Mouse (Mus musculus): ENCODE measurements around the gene Kat6b. TPM values are rescaled to one million over a fixed set of nuclear protein-coding genes. Genes with fewer than 3 reads are reported as not detected.
A peak's percentile ranks its signal among the peaks of the same experiment; 100 is the strongest.

The Kat6b gene
- total RNA-seq, 2 experiments from 2014 or later: 60.3 to 62.0 TPM

DNA sequence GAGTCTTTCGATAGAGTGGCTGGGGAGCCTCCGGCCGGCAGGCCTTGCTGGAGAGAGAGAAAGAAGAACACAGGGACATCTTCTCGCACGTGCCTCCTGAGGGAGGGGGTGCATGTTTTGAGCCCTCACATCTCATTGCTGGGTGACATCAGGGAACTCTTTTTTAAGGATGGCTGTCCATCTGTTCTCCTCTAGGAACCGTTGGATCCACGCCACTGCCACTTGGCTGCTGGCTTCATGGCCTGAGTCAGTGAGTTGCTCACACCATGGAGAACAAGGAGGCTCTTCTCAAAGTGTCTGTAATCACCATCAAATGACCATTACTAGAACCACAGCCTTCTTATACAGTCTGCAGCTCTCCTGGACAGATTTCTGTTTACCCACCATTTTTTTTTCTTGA lies 108.4 kb downstream of the Kat6b start:
- DNase-seq (ENCODE audit: low spot score in 2 of 2): peak; percentile 34 to 54

DNA sequence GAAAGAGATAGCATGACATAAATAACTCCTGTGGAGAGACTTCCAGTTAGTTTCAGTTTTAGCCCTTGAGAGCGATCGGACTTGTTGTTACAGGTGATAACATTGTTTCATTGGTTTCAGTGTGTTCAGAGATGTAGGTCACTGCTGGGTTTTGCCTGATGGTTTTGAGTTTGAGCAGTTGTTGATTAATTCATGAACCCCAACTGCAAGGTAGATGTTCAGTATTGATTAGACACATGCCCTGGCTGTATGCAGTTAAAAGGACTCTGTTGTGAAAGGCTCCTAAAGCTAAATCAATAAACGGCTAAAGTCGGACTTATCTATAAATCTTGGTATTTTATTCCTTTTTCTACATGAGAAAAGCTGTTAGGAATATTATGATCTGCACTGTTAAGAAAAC lies 109.0 kb downstream of the Kat6b start:
- no peak for DNase-seq (ENCODE audit: low spot score in 2 of 2)

DNA sequence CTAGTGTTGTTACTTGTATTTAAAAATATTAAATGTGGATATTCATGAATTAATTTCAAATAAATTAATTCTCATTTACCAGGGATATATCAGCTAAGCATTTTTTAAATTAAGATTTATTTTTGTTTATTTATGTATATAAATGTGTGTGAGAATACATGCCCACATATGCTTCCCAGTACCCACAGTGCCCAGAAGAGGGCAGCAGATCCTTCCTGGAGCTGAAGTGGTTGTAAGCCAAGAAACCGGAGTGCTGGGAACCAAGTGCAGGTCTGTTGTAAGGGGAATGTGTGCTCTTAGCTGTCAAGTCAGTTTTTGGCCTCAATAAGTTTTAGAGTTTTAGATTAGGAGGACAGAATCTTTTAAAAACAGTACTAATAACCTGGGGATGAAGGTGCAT lies 110.9 kb downstream of the Kat6b start:
- no peak for DNase-seq (ENCODE audit: low spot score in 2 of 2)

DNA sequence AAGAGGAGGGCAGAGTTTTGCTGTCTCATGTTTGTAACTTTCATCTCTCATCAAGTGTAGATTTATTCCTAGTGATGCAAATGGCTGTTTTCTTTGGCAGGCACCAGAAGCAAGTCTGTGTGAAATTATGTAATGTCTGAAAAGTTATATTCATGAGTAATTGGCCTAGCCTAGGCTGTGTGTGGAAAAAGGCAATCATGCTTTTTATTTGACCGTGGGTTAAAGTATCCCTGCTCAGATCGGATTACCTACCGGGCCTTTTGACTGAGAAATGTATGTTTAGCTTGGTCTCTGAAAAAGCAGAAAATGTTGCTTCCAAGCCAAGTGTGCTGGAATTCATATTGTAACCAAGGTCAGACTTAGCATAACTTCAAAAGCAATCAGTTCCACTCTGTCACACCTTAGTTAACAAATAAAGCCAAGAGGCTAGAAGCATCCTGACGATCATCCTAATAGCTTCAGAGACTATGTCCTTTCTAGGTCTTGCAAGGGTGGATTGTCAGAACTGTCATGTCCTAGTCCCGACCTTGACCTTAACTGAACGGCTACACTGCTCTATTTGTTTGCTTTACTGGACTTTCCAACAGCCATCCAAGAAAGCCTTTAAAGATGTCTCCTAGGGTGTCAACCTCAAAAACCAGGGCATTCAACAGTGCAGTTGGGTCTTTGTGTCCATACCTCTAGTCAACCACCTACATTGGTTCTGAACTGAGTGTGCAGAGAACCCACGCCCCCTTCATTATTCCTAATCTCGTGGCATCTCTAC lies 111.9 kb downstream of the Kat6b start:
- no peak for DNase-seq (ENCODE audit: low spot score in 2 of 2)

DNA sequence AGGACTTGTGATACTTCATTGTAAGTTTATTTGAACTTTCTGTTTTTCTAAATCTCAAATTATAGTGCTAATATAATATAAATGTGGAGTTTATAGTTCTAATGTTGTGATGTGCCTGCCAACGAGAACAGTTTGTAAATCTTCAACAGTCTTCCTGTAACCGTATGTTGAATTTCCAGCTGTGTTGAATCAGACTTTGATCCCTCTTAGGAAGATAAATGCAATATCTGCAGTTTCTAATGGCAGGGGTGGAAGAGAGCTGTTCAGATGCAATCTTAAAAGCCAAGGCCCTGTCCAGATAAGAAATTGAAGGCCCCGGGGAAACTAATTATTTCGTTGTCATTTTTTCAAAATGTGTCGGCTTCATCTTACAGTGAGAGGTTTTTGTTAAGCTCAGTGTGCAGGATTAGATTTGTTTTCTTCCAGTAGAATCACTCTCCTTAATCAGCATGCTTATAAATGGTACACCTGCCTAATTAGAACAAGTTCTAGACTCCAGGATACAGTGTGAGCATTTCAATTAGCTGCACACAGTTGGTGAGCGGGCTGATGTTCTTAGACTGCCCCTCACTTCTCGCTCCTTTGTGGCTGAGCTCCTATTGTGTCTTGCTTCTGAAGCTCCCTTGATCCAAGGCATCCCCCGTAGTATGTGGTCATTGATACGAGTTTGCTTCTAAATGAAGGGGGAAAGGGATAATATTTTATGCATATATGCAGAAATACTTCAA lies 118.4 kb downstream of the Kat6b start:
- DNase-seq (ENCODE audit: low spot score in 2 of 2): no peak

DNA sequence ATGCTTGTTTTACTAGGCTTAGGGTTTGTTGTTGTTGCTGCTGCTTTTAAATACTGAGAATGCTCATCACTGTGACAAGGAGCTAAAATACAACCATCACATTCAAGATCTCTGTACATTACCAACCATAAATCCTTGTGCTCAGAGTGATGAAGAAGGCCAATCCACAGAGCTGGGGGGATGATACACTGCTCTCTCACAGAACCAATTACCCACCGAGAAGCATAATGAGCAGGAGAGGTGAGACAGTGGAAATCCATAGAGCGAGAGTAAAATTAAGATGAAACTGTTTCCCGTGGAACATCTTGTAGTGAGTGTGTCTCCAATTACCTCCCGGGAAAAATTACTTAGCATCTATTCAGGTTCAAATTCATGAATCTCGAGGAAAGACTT lies 118.9 kb downstream of the Kat6b start:
- DNase-seq (ENCODE audit: low spot score in 2 of 2): no peak

DNA sequence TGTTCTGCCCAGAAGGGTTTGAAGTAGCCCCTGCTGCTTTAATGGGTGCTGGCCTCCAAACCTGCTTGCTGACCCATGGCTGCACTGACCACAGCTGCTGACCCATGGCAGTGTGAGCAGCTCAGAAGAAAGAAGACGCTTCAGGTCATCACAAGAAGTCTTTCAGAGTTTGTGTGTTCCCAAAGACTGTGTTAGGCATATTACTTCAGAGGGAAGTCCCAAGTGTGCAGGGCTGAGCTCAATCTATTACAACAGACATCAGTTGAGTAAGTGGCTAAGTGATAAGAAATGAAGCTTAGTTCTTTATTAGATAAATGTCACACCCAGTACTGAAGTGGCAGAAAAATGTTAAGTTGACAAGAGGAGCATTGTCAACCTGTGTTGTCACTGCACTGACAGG lies 119.4 kb downstream of the Kat6b start:
- DNase-seq (ENCODE audit: low spot score in 2 of 2): no peak

DNA sequence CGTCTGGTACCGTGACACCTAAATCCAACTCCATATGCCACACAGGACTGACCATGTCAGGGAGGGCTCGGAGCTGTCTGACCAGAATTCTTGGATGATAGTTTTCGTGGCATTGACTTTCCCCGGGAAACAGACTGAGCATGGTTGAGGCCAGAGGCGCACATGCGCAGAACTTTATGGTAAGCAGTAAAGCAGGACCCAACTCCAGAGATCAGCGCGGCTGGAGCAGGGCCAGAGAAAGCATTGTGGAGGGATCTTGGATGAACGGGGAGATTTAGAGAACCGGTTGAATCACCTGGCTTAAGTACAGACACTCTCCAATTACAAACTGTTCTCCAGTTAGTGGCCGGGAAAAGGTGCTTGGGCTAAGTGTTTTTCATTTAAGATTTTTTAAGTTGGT lies 120.9 kb downstream of the Kat6b start:
- DNase-seq (ENCODE audit: low spot score in 2 of 2): no peak

DNA sequence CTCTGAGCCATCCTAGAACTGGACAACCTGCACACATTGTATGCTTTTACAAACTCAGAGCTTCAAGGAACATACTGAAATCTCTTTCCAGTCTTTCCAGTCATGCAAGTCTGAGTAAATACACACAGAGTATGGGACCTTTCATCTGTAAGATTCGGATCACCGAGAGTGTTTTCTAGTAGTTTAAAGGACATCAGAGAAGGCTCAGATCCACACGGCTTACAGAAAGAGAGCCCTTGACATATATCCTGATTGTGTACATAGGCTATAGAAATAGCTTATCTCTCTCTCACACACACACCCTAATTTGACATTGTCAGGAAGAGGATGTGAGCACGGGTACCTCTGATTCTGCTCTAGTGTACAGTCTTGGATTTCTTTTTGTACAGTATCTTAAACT lies 121.7 kb downstream of the Kat6b start:
- no peak for DNase-seq (ENCODE audit: low spot score in 2 of 2)

DNA sequence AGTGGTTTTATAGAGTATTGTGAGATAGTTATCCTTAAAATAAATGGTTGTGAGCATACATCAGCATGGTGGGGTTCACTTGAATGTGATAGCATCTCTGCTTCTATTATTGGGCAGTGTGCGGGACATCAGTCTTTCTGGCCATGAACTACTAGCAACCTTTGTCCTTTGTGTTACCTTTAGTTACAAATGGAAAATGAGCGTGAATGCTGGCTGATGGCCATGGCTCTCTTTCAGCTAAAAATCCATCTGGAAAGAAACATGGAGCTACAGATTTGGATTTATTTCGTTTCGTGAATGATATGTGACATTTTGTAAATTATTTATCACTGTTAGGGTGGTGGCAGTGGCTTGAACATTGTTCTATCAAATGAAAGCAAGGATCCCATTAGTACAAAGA lies 126.5 kb downstream of the Kat6b start:
- DNase-seq (ENCODE audit: low spot score in 2 of 2): no peak

DNA sequence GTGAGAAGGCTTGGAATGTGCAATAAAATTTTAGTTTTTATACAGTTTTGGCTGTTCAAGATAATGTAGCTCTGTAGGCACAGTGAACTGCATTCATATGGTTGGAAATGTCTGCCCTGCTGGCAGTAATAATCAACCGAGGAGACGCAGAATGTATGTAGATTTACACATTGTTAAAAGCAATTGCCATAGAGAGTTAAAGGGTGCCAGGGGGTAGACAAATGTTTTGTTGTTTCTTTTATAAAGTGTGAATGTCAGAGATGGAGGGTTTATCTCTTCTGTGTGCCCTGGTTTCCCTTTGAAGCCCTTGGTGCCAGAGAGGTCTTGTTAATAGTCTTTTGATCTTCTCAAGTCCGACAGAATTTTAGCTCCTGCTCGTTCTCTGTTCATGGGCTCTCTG lies 127.7 kb downstream of the Kat6b start:
- DNase-seq (ENCODE audit: low spot score in 2 of 2): no peak

DNA sequence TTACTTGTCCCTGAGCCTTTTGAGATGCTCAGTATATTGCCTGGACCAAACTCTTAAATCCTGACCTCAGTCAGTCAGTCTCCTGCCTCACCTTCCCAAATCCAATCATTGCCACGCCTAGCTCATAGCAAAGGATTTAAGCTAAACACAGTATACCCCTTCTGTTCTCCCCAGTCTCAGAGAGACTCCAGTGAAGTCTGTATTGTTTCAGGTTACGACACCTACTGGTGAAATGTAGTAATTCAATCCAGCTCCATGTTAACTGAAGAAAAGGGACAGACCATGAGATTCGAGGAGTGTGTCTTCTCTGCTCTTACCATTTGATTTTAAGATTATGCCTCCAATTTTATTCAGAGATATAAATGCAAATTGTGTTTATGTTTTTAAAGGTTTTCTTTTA lies 129.0 kb downstream of the Kat6b start:
- DNase-seq (ENCODE audit: low spot score in 2 of 2): no peak

DNA sequence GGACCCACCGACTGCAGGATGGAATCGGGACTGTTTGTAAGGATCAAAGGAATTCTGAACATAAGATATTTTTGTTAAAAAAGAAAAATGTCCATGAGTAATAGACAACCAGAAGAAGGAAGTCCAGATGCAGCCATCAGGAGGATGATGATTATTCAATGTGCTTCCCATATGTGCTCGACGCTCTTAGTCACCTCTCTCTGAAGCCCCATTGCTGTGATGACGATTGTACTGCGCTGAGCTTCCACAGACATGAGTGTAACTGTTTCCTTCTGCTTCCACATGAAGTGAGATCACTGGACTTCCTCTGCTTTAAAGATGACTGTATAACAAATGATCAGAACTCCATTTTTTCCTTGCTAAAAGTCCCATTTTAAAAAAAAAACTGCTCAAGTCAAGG lies 131.8 kb downstream of the Kat6b start:
- DNase-seq (ENCODE audit: low spot score in 2 of 2): no peak

DNA sequence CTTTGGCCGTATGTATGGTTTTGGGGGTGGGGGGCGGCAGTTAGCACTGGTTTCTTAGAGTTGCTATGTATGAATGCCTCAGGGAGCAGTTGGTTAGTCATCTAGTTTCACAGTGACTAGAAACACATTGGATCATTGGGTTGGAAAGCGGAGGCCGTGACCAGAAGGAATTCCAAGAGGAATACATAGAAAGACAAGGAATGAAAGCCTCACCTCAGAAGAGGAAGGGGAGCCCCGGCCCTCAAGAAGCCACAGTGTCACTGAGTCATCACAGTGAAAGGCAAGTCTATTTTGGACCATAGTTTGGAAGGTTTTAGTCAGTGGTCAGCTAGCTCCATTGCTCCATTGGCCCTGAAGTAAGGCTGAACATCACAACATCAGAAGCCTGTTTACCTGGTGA lies 132.9 kb downstream of the Kat6b start:
- DNase-seq (ENCODE audit: low spot score in 2 of 2): no peak

DNA sequence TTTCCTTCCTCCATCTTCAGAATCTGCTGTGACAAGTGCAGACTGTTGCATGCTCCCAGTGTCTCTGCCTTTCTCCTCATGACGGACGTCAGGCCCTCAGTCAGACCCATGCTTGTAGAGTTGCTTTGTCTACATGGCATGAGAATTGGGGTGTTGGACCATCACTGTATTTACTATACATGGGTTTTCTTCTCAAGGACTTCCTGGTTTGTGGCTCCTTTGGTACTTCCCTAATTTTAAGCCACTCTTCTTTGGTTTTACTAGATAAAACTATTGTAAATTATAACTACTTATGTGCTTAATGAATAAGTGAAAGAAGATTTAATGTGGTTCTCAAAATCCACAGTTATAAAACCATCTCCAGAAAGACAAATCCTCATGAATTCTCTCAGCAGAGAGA lies 134.6 kb downstream of the Kat6b start:
- DNase-seq (ENCODE audit: low spot score in 2 of 2): no peak

DNA sequence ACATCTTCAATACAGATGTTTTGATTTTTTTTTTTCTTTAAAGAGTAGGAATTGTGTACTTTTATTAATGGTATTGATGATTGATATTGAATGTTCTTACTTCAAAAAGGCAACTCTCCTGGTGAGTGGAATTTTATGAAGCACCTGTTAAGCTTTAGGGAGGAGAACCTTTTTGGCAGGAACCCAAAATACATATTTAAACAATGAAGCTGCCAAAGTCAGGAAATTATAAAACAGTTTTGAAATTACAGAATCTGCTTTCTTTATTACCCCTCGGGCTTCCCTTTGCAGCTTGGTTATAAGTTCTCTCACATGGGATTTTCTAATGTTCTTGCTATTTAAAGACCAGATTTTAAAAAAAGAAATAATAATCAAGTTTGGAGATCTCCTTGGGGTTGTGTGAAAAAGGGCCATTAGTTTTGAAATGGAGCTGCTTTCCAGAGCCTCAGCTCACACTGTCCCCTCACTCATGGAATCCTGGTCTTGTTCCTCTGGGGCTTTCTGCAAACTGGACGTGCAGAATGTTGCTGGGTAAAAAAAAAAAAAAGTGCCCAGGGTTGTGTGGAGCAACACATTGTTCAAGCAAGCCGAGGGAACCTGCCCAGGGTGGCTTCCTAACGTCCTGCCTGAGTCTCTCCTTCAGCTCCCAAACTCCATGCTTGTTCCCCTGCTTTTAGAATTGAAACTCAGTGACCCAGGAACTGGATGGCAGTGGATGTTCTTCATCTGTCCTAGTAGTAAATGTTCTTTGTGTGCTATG lies 136.2 kb downstream of the Kat6b start:
- no peak for DNase-seq (ENCODE audit: low spot score in 2 of 2)

DNA sequence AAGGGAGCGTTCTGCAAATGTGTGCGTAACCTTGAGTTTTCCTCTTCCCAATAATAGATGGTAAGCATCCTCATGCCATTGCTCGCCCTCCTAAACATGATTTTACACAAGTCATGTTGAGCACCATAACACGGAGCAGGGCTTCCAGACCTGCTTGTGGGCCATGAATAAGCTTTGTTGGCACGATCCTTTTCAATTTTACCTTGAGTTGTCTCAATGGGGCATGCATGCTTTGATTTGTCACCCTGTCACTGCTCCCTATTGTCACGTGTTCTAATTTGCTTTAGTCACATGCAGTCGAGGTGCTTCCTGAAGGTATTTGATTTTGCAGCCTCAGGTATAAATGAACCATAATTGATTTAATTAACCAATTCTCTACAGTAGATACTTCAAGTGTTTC lies 138.7 kb downstream of the Kat6b start:
- DNase-seq (ENCODE audit: low spot score in 2 of 2): no peak

DNA sequence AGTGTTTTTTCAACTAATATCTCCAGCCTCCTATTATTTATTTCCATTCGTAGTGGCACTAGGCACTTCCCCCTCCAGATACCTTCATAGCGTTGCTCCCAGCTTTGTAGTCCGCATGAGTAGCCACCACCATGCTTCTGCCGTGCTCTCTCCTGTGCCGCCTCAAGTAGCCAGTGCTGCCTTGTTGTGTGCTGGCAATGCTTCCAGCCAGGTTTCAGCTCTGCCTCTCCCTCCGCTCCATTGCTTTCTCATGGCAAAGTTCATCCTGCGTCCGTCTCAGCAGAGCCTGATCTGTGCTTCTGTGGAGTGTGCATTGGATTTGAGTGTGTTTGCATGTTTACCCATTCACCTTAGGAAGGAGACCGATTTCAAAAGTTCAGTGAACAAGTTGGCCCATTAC lies 144.7 kb downstream of the Kat6b start:
- no peak for DNase-seq (ENCODE audit: low spot score in 2 of 2)

DNA sequence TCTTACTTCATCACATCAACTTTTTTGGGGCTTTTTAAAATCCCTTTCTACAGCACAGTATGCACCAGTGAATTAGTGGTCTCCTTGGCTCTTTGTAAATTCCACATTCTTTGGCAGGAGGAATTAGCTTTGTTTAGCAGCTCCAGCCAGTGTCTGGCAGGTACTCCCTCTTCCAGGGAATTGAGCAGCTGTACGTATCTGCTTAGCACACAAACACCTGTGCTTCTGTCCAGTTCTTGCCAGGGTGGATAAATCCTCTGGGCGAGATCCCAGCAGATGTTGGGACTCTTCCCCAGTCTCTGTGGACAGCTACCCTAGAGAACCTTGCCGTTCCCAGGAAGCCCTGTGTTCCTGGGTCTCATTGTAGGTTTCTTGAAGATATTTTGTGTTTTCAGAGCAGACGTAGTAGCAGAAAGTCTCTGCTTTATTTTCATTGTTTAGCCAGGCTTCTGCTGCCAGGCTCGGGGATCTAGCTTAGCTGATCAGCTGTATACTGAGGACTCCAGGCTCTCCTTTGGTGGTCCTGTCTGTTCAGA lies 150.5 kb downstream of the Kat6b start:
- DNase-seq (ENCODE audit: low spot score in 2 of 2): no peak

DNA sequence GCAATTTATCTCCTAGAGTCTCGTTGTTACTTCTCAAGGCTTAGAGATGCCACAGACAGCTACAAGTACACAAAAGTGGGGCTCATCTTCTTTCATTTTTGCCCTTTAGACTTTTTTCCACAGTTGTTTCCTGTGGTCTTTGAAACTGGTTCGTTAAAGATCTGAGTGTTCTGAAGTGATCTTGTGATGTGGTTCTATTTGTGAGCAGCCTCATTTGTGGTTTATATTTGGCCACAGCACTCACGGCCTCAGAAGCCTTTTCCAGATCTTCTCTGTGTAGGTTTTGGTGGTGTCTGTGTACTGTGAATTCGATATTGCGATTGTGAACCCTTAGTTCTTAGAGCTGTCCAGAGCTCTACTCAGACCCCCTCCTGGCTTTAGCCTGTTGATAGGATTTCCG lies 155.3 kb downstream of the Kat6b start:
- no peak for DNase-seq (ENCODE audit: low spot score in 2 of 2)

DNA sequence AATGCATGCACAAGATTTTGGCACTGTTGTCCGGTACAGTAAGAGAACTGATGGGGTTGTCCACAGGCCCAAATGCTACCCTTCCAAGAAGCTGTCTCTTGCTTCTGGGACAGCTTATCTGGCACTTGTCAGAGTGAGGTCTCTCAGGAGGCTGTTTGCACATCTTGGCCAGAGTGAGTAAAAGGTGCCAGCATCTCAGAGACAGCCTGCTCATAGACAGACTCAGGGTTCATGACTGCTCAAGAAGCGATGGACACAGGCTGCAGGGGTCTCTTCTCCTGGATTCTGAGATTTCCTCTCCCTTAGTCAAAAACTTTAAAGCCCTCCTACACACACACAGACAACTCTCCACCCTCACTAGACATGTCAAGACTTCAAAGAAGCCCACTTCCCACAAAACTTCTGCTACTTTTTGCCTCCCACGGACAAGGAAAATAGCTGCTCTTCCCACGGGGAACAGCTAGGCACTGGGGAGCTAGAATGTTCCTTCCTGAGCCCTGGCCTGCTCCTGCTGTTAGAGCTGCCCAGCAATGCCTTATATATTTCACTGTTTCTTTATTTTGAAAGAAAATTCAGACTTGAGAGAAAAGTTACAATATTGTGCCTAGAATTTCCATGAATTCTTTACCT lies 159.7 kb downstream of the Kat6b start:
- no peak for DNase-seq (ENCODE audit: low spot score in 2 of 2)

DNA sequence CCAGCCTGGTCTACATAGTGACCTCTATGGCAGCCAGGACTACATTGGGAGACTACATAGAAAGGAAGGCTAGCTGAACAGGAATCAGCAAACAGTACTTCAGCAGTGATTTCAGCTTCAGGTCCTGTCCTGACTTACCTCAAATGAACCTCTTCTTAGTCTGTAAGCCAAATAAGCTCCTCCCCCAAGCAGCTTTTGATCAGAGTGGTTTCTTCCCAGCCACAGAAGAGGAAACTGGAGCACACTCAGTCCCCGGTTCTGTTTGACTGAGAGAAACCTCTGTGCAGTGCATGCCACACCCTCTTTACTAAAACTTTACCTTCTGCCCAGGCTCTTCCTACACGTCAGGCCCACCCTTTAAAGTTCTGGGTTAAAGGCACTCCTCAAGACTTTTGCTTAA lies 172.6 kb downstream of the Kat6b start:
- no peak for DNase-seq (ENCODE audit: low spot score in 2 of 2)
